Mouse (Mus musculus): ENCODE results near the gene March10. TPM values are rescaled to one million over a fixed set of nuclear protein-coding genes. Genes with fewer than 3 reads are reported as not detected.

March10 gene
- polyA plus RNA-seq, 1 experiment from 2014 or later, result not detected

- Histone ChIP-seq H3K4me2 (replicated peaks; ENCODE audit: low read depth, low read length) (no peak overlapping the region), H3K4me3 (ENCODE audit: low read length) (no peak overlapping the region), H3K9me3 (ENCODE audit: control insufficient read depth, low read length) (no peaks in the 10 kb centered on the region), H3K27ac (ENCODE audit: low read depth, low read length) (no peak overlapping the region), H3K36me3 (ENCODE audit: control insufficient read depth, insufficient read depth, low read length) (no peaks in the 10 kb centered on the region), H3K4me1 (ENCODE audit: control insufficient read depth, insufficient read depth, low read length) (no peaks in the 10 kb centered on the region), H3K9ac (ENCODE audit: low read depth, low read length) (no peak overlapping the region), H3K27me3 (ENCODE audit: control insufficient read depth, insufficient read depth, low read length) (no peaks in the 10 kb centered on the region)
- 82% methylated on average over 4 of the region's 4 CpGs for WGBS
- no peak for ATAC-seq (ENCODE audit: low FRiP score, low TSS enrichment)
These were observed 13.0 kb upstream of the March10 start for GRCm38 (mm10) chr11:105469561-105469960.

GRCm38 (mm10) chr11:105469091-105469507, 12.6 kb upstream of the March10 start:
- no peaks in the 10 kb centered on the region for H3K27me3 ChIP-seq (ENCODE audit: control insufficient read depth, insufficient read depth, low read length)
- ATAC-seq (ENCODE audit: low FRiP score, low TSS enrichment), result no peak

GRCm38 (mm10) chr11:105468436-105468835, 11.9 kb upstream of the March10 start:
- H3K9ac ChIP-seq (ENCODE audit: low read depth, low read length), result no peak overlapping the region
- no peaks in the 10 kb centered on the region for H3K36me3 ChIP-seq (ENCODE audit: control insufficient read depth, insufficient read depth, low read length)
- H3K27ac ChIP-seq (ENCODE audit: low read depth, low read length), result no peak overlapping the region
- H3K9me3 ChIP-seq (ENCODE audit: control insufficient read depth, low read length), result no peaks in the 10 kb centered on the region
- no peaks in the 10 kb centered on the region for H3K27me3 ChIP-seq (ENCODE audit: control insufficient read depth, insufficient read depth, low read length)
- no peaks in the 10 kb centered on the region for H3K4me1 ChIP-seq (ENCODE audit: control insufficient read depth, insufficient read depth, low read length)
- H3K4me3 ChIP-seq (ENCODE audit: low read length), result no peak overlapping the region
- WGBS, result 83% methylated on average over 5 of the region's 5 CpGs
- ATAC-seq (ENCODE audit: low FRiP score, low TSS enrichment), result no peak
- no peak overlapping the region for H3K4me2 ChIP-seq (replicated peaks; ENCODE audit: low read depth, low read length)

More at GRCm38 (mm10) chr11:105469091-105469507, 12.6 kb upstream of the March10 start:
- no peaks in the 10 kb centered on the region for H3K9me3 ChIP-seq (ENCODE audit: control insufficient read depth, low read length)
- no peak overlapping the region for H3K27ac ChIP-seq (ENCODE audit: low read depth, low read length)
- no peak overlapping the region for H3K9ac ChIP-seq (ENCODE audit: low read depth, low read length)
- H3K36me3 ChIP-seq (ENCODE audit: control insufficient read depth, insufficient read depth, low read length), result no peaks in the 10 kb centered on the region
- H3K4me1 ChIP-seq (ENCODE audit: control insufficient read depth, insufficient read depth, low read length), result no peaks in the 10 kb centered on the region
- WGBS, result 71% methylated on average over 8 of the region's 8 CpGs
- no peak overlapping the region for H3K4me2 ChIP-seq (replicated peaks; ENCODE audit: low read depth, low read length)
- no peak overlapping the region for H3K4me3 ChIP-seq (ENCODE audit: low read length)

- H3K4me3 ChIP-seq (ENCODE audit: low read length), result no peak overlapping the region
- 93% methylated on average over 3 of the region's 3 CpGs for WGBS
- no peak overlapping the region for H3K27ac ChIP-seq (ENCODE audit: low read depth, low read length)
- no peaks in the 10 kb centered on the region for H3K4me1 ChIP-seq (ENCODE audit: control insufficient read depth, insufficient read depth, low read length)
- ATAC-seq (ENCODE audit: low FRiP score, low TSS enrichment), result no peak
- no peak overlapping the region for H3K9ac ChIP-seq (ENCODE audit: low read depth, low read length)
- H3K27me3 ChIP-seq (ENCODE audit: control insufficient read depth, insufficient read depth, low read length), result no peaks in the 10 kb centered on the region
- H3K36me3 ChIP-seq (ENCODE audit: control insufficient read depth, insufficient read depth, low read length), result no peaks in the 10 kb centered on the region
- H3K9me3 ChIP-seq (ENCODE audit: control insufficient read depth, low read length), result no peaks in the 10 kb centered on the region
- no peak overlapping the region for H3K4me2 ChIP-seq (replicated peaks; ENCODE audit: low read depth, low read length)
These were observed 11.3 kb upstream of the March10 start for GRCm38 (mm10) chr11:105467816-105468215.

GRCm38 (mm10) chr11:105467266-105467665, 10.7 kb upstream of the March10 start:
- Histone ChIP-seq H3K27ac (ENCODE audit: low read depth, low read length) (no peak overlapping the region), H3K4me2 (replicated peaks; ENCODE audit: low read depth, low read length) (no peak overlapping the region), H3K4me1 (ENCODE audit: control insufficient read depth, insufficient read depth, low read length) (no peaks in the 10 kb centered on the region), H3K9me3 (ENCODE audit: control insufficient read depth, low read length) (no peaks in the 10 kb centered on the region), H3K9ac (ENCODE audit: low read depth, low read length) (no peak overlapping the region), H3K27me3 (ENCODE audit: control insufficient read depth, insufficient read depth, low read length) (no peaks in the 10 kb centered on the region), H3K36me3 (ENCODE audit: control insufficient read depth, insufficient read depth, low read length) (no peaks in the 10 kb centered on the region), H3K4me3 (ENCODE audit: low read length) (no peak overlapping the region)
- ATAC-seq (ENCODE audit: low FRiP score, low TSS enrichment), result no peak
- 50% methylated on average over 9 of the region's 9 CpGs for WGBS

- no peaks in the 10 kb centered on the region for H3K9me3 ChIP-seq (ENCODE audit: control insufficient read depth, low read length)
- no peak overlapping the region for H3K4me2 ChIP-seq (replicated peaks; ENCODE audit: low read depth, low read length)
- no peaks in the 10 kb centered on the region for H3K4me1 ChIP-seq (ENCODE audit: control insufficient read depth, insufficient read depth, low read length)
- no peaks in the 10 kb centered on the region for H3K27me3 ChIP-seq (ENCODE audit: control insufficient read depth, insufficient read depth, low read length)
- no peak overlapping the region for H3K9ac ChIP-seq (ENCODE audit: low read depth, low read length)
- H3K4me3 ChIP-seq (ENCODE audit: low read length), result no peak overlapping the region
- no peak overlapping the region for H3K27ac ChIP-seq (ENCODE audit: low read depth, low read length)
- no peaks in the 10 kb centered on the region for H3K36me3 ChIP-seq (ENCODE audit: control insufficient read depth, insufficient read depth, low read length)
- no peak for ATAC-seq (ENCODE audit: low FRiP score, low TSS enrichment)
- 66% methylated on average over 4 of the region's 4 CpGs for WGBS
These were observed 10.2 kb upstream of the March10 start for GRCm38 (mm10) chr11:105466756-105467155.

GRCm38 (mm10) chr11:105465488-105465887, 9.0 kb upstream of the March10 start:
- no peak for ATAC-seq (ENCODE audit: low FRiP score, low TSS enrichment)
- Histone ChIP-seq H3K27ac (ENCODE audit: low read depth, low read length) (no peak overlapping the region), H3K27me3 (ENCODE audit: control insufficient read depth, insufficient read depth, low read length) (no peaks in the 10 kb centered on the region), H3K4me1 (ENCODE audit: control insufficient read depth, insufficient read depth, low read length) (no peaks in the 10 kb centered on the region), H3K4me3 (ENCODE audit: low read length) (no peak overlapping the region), H3K4me2 (replicated peaks; ENCODE audit: low read depth, low read length) (no peak overlapping the region), H3K9ac (ENCODE audit: low read depth, low read length) (no peak overlapping the region), H3K9me3 (ENCODE audit: control insufficient read depth, low read length) (no peaks in the 10 kb centered on the region), H3K36me3 (ENCODE audit: control insufficient read depth, insufficient read depth, low read length) (no peaks in the 10 kb centered on the region)
- 72% methylated on average over 9 of the region's 9 CpGs for WGBS

GRCm38 (mm10) chr11:105464430-105464967, 8.0 kb upstream of the March10 start:
- Histone ChIP-seq H3K27ac (ENCODE audit: low read depth, low read length) (no peak overlapping the region), H3K9ac (ENCODE audit: low read depth, low read length) (no peak overlapping the region), H3K36me3 (ENCODE audit: control insufficient read depth, insufficient read depth, low read length) (no peaks in the 10 kb centered on the region), H3K27me3 (ENCODE audit: control insufficient read depth, insufficient read depth, low read length) (no peaks in the 10 kb centered on the region), H3K4me2 (replicated peaks; ENCODE audit: low read depth, low read length) (no peak overlapping the region), H3K4me1 (ENCODE audit: control insufficient read depth, insufficient read depth, low read length) (no peaks in the 10 kb centered on the region), H3K9me3 (ENCODE audit: control insufficient read depth, low read length) (no peaks in the 10 kb centered on the region), H3K4me3 (ENCODE audit: low read length) (no peak overlapping the region)
- 73% methylated on average over 8 of the region's 8 CpGs for WGBS
- no peak for ATAC-seq (ENCODE audit: low FRiP score, low TSS enrichment)

GRCm38 (mm10) chr11:105459900-105460299, 3.4 kb upstream of the March10 start:
- ATAC-seq (ENCODE audit: low FRiP score, low TSS enrichment), result no peak
- 57% methylated on average over 5 of the region's 5 CpGs for WGBS
- Histone ChIP-seq H3K4me1 (ENCODE audit: control insufficient read depth, insufficient read depth, low read length) (peaks cover 6% of the 10 kb centered on the region), H3K4me2 (replicated peaks; ENCODE audit: low read depth, low read length) (no peak overlapping the region), H3K27me3 (ENCODE audit: control insufficient read depth, insufficient read depth, low read length) (no peaks in the 10 kb centered on the region), H3K9ac (ENCODE audit: low read depth, low read length) (no peak overlapping the region), H3K4me3 (ENCODE audit: low read length) (no peak overlapping the region), H3K27ac (ENCODE audit: low read depth, low read length) (no peak overlapping the region), H3K9me3 (ENCODE audit: control insufficient read depth, low read length) (no peaks in the 10 kb centered on the region), H3K36me3 (ENCODE audit: control insufficient read depth, insufficient read depth, low read length) (no peaks in the 10 kb centered on the region)

Measured in kidney, embryonic 14.5 days (tissue).